Mouse (Mus musculus) brain, embryonic 14.5 days (tissue): ENCODE results near the gene Rbbp4.

Experiments
- CTCF ChIP-seq: fragments of 200-500 bp; IDR thresholded peaks from 2 replicates; pipeline ENCODE4 v1.5.1; 2012; ENCODE audit warnings: inconsistent platforms, mild to moderate bottlenecking, moderate library complexity, borderline replicate concordance; ENCODE audit not compliant: insufficient read depth, insufficient read length; ENCODE audit errors: extremely low read depth
- POLR2A ChIP-seq: fragments of 200-500 bp; IDR thresholded peaks from 2 replicates; pipeline ENCODE4 v1.6.1; 2012; ENCODE audit warnings: mild to moderate bottlenecking, inconsistent platforms, borderline replicate concordance; ENCODE audit not compliant: poor library complexity, insufficient read depth, insufficient read length, severe bottlenecking; ENCODE audit errors: extremely low read depth

DNA sequence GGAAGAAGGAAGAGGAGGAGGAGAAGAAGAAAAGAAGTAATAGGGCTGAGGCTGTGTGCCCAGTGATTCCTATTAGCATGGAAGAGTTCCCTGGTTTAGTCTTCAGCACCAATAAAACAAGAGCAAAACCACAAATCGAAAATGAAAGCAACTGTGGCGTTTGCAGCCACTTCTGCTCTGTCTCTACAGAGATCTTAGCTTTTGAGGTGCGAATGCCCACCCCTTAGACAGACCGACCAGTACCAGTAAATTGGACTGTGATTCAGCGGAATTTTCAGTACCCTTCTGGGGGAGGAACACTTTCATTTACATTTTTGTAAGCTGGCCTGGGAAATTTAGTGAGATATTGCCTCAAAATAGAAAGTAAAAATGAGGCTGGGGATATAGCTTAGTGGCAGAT lies 30.1 kb upstream of the Rbbp4 start:
- TF ChIP-seq CTCF (no peak), POLR2A (no peak)
